Mouse (Mus musculus): ENCODE data around the gene Gm17402. TPM values are rescaled to one million over a fixed set of nuclear protein-coding genes. Genes with fewer than 3 reads are reported as not detected.

Gene Gm17402
- polyA plus RNA-seq, 1 experiment from 2014 or later: not detected

Other genes starting within 250 kb of the Gm17402 start
- gene Mlf1, start 1.1 kb downstream of the Gm17402 start, polyA plus RNA-seq (2015; fragmentation: Nextera tagmentation; extraction: Ambion mirVana): 4.7 and 5.0 TPM in 2 replicates
- 40.1 and 44.0 TPM in 2 replicates for gene Gfm1, start 54.9 kb upstream of the Gm17402 start, polyA plus RNA-seq (2015; fragmentation: Nextera tagmentation; extraction: Ambion mirVana)
- gene Lxn, start 88.8 kb upstream of the Gm17402 start, polyA plus RNA-seq (2015; fragmentation: Nextera tagmentation; extraction: Ambion mirVana): 56.5 and 66.1 TPM in 2 replicates
- 6.3 and 6.5 TPM in 2 replicates for gene Rarres1, start 140.4 kb upstream of the Gm17402 start, polyA plus RNA-seq (2015; fragmentation: Nextera tagmentation; extraction: Ambion mirVana)
- gene Mfsd1, start 207.6 kb upstream of the Gm17402 start, polyA plus RNA-seq (2015; fragmentation: Nextera tagmentation; extraction: Ambion mirVana): 33.6 and 34.5 TPM in 2 replicates